Mouse (Mus musculus) T-helper 17 cell (primary cell): ENCODE measurements at regions not wholly inside any gene's neighbourhood (a gene's known extent, or its start where the extent isn't known, plus 50 kb on each side); places are given as distances from the start of the nearest gene placed in this dataset.

Experiments
- in situ Hi-C, 2 experiments: fragments of 300-600 bp; cut with MboI, MseI; formaldehyde crosslinking; loops; 1 replicate in 1 of 2; 2 replicates in 1 of 2; pipeline ENCODE4 v1.15.1; 2025; ENCODE audit warnings: high pct_unique_total_duplicates in 2 of 2

DNA sequence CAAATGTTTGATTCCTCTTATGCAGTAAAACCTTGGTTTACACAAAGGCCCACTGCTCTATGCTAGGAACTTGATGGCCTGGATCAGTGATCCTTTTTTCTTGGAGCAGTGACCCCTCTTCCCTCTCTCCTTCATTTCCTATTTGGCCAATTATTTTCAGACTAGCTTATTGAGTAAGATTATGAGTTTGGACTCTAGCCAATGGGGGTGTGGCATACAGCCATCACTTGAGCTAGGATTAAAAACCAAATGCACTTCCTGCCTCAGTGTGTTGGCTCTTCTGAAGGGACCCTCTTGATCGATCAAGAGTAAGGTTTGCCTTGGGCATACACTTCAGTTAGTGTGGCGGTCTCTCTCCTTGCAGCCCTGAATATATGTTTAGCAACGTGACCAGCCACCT lies 1172.6 kb upstream of the Gulo start:
- in situ Hi-C loops: loop anchor here in 1 of 2 experiments (25.0 kb wide), 1 partner anchor 219 kb away; no protein-coding TSS in a partner anchor

DNA sequence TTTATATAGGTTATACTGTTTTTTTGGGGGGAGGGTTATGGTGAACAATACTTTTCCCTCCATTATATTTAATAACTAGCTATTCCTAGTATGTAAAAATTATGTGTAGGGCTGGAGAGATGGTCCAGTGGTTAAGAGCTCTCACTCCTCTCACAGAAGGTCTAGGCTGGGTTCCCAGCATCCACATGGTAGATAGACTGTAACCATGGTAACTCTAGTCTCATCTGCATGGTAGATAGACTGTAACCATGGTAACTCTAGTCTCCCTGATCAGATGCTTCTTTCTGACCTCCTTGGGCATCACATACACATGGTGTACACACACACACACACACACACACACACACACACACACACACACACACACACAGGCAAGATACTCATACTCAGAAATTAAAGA lies 1170.5 kb upstream of the Gulo start:
- in situ Hi-C loops: loop anchor here in 1 of 2 experiments (25.0 kb wide), 1 partner anchor 217 kb away; no protein-coding TSS in a partner anchor

DNA sequence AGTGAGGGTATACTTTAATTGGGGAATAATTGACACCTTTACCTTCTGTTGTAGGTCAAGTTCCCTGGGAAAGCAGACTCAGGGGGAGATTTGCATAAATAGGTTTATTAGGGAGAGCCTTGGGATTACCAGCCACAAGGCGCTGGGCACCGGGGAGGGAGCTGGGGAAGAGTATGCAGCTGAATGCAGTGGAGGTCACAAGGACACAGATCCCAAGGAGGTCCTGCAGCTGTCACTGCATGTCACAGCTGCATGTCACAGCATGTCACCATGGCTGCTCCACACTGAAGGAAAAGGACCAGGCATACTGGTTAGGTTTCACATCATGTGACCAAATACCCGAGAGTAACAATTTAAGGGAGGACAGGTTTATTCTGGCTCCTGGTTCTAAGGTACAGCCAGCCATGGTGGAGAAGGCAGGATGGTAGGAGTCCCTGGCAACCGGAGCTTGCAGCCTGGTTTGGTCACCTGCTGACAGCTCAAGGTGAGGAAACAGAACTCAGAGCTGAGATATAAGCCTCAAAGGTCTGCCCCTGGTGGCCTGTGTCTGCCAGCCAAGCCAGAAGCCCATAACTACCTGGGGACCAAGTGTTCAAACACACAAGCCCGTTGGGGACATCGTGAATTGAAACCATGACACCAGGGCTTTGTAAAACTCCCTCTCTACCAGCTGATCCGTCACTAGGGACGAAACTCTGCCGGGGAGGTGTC lies 1169.5 kb upstream of the Gulo start:
- in situ Hi-C loops: loop anchor here in 1 of 2 experiments (25.0 kb wide), 1 partner anchor 216 kb away; no protein-coding TSS in a partner anchor

DNA sequence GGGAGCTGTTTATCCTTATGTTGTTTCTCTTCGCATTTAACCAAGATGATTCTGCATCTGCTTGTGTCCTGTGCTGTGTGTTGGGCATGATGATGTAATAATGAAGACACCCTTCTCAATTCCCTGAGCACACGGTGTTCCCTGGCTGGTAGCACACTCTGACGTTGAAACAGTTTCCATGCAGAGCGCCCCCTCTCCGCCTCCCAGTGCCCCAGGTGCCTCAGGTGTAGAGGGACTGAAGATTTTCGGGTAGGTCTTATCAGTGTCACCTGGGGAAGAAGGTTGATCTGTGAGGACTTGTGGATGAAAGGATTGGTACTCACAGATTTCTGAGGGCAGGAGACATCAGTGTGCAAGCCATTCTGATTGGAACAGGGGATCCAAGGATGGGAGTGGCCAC lies 1167.7 kb upstream of the Gulo start:
- in situ Hi-C loops: loop anchor here in 1 of 2 experiments (25.0 kb wide), 1 partner anchor 214 kb away; no protein-coding TSS in a partner anchor

DNA sequence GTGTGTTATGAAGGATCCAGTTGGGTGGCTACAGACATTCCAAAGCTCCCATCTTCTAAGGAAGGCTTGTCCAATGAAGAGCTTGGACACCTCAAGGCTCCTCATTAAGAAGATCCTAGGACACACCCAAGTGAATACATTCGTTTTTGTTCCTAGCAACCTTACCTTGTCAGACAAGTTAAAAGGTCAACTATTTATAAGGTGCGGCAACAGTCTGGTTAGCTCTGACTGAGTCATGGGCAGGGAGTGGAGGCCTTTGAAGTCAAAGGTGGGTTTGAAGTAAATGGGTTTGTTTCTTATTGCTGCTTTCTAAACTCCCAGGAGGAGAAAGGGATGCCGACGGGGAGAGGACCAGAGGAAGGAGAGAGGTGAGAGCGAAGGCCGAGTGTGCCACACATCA lies 1167.1 kb upstream of the Gulo start:
- in situ Hi-C loops: loop anchor here in 1 of 2 experiments (25.0 kb wide), 1 partner anchor 214 kb away; no protein-coding TSS in a partner anchor

DNA sequence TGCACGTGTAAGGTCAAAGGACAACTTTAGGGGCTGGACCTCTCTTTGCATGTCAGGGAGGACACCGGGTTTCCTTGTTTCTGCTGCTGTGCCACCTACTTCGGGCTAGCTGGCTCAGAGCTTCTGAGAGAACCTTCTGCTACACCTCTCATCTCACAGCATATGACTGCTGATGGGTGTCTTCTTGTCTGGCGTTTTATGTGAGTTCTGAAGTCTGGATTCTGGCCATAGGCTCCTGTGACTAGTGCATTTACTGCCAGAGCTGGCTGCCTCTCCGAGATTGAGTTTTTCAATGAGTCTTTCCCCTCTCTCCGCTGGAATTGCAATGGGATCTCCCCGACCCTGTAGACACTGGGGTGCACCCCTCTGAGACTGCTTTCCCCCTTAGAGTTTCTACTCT lies 1165.9 kb upstream of the Gulo start:
- in situ Hi-C loops: loop anchor here in 1 of 2 experiments (25.0 kb wide), 1 partner anchor 213 kb away; no protein-coding TSS in a partner anchor

DNA sequence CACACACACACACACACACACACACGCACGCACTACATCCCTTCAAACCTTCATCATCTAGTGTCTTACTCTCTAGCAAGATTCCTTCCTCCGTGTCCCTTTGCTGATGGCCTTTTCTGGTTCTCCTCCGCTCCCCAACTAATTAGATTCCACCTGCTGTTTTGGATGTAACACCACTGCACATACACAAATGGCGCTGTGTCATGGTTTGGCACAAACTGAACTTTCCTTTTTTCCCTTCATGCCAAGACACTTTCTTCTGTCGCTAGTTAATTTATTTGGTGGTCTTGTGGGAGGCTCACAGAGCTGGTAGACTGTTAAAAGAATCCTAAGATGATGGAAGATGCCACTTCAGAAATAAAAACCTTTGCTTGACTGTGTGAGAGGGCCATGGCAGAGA lies 1161.8 kb upstream of the Gulo start:
- in situ Hi-C loops: no loop called here

DNA sequence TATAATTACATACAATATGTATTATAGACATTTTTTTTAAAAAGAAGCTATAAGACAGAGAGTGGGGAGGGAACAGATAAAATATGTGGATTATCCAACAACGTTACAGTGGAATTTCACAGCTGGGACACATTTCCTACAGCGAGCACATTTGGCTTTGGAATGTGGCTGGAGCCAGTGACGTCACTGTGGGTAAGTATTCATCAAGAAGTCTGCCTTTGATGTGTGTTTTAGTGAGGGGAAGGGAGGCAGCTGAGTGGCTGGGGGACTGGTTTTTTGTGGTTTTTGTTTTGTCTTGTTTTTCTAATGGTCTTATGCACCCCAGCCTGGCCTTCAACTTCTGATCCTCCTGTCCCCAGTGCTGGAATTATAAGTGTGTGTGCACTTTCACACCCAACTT lies 1161.2 kb upstream of the Gulo start:
- in situ Hi-C loops: no loop called here

DNA sequence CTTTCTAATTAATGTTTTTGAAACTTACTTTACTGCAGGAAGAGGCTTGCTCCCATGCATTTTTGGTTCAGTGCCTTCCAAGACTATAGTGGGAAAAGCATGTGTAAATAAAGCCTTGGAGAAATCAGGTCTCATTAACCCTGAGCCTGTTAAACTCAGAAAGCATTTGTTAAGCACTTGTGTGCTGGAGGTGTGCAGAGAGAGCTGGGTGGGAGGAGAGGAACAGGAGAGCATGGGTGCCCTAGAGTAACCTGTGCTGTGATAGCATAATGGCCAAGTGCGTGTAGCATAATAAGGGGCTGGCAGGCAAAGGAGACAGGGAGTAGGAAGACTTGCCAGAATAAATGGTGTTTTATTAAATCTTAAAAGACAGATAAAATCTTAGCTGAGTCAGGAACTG lies 1160.2 kb upstream of the Gulo start:
- in situ Hi-C loops: no loop called here

DNA sequence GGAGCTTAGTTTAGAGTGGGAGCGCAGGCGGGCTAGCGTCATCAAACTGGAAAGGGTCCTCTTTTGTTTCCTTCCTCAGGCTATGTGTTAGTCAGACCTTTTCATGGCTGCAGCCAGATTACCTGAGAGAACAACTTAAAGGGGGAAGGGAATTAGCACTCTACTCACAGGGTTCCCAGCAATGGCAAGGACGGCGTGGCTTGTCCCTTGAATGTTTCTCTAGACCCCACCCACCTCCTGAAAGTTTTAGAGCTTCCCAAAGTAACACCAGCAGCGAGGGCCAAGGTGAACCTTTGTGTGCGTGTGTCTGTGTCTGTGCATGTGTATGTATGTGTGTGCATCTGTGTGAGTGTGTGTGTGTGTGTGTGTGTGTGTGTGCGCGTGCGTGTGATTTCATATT lies 1151.0 kb upstream of the Gulo start:
- in situ Hi-C loops: no loop called here

- in situ Hi-C loops: no loop called here
Observed at GRCm38 (mm10) chr14:67158867-67159266, 1149.9 kb upstream of the Gulo start.

- in situ Hi-C loops: no loop called here
Observed at GRCm38 (mm10) chr14:67156366-67156765, 1147.4 kb upstream of the Gulo start.

DNA sequence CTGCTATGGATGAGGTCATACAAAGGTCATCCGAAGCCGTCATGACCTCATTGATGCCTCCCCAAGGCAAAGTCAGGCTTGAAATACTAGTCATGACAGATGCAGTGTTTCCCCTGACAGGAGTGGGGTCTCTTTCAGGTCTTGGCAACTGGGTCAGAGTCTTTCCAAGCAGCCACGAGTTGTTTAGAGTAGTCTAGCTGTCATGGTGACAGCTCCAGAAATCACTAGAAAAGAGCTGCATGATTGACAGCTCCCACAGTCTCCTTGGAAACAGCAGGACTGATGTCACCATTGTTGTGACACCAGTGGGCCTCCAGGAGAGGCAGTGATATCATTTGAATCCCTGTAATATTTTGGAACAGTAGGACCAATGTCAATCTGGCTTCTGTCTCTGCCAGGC lies 1144.6 kb upstream of the Gulo start:
- in situ Hi-C loops: no loop called here

- in situ Hi-C loops: no loop called here
Observed at GRCm38 (mm10) chr14:67149961-67150471, 1141.0 kb upstream of the Gulo start.

DNA sequence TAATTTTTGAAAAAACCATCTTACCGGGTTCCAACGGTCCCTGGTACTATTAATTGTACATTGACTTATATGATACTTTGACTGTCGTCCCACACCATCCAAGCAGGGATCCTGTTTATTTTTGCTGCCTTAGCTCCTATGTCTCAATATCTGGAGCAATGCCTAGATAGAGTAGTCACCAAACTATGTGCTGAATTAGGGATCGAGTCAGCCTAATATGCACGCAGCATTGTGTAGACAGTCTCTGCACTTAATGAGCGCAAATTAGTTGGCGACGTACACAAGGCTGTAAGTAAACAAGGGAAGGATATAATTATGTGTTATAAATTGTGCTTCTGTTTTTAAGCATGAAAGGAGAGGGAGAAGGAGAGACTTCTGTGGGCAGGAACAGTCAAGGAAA lies 1140.1 kb upstream of the Gulo start:
- in situ Hi-C loops: no loop called here

DNA sequence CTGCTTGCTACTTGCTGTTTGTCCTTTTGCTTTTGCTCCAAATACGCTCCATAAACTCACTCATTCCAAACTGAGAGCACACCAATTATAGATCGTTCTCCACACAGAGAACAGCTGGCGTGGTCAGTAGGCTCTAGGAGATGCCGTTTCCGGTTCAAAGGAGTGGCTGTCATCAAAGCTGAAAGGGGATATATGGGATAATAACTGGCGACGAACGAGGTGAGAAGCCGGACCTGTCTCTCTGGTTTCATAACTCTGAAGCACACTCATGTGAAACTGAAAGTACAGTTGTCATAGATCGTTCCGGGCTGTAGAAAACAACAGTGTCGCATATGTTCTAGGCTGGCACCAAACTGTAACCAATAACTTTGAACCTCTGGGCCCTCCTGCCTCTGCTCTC lies 1137.6 kb upstream of the Gulo start:
- in situ Hi-C loops: no loop called here

GRCm38 (mm10) chr14:67145046-67145445 lies 1136.0 kb upstream of the Gulo start:
- in situ Hi-C loops: no loop called here

DNA sequence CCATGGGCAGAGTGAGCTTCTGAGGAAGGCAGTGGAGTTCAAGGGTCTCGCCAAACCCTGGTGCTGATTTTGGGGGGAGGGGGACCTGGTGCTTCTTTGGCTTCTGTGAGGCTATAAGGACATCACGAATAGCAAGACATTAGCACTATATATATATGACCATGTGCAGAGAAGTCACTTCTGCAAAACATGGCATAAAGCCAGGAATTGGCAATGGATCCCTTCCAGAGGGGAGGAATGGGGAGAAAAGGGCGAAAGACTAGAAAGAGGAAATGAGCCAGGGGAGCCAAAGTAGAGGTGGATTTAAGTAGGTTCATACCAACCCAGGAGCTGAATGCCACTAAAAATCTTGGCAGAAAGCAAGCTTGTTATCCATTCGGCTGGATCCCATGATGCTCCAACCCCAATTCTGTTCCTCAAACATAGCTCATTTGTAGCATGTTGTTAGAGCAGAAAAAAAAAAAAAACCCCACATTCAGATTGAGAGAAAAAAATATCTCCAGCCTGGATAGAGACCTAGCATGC lies 1135.5 kb upstream of the Gulo start:
- in situ Hi-C loops: no loop called here

DNA sequence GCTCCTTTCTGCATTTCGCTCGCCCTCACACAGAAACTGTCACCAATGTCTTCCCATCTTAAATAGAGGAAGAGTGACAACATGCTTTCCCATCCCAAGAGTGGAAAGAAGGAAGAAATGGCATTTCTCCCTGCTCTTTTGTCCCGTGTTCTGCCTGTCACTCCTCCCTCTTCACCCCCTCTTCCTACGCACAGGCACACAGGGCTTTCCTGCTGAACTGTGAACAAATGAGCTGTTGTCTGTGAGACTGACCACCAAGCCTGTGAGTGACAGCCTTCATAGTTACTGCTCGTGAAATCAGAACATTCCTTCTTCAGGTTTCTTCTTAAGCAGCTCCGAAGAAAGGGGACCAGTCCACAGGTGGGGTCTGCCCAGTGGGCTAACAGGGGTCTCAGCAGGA lies 1134.8 kb upstream of the Gulo start:
- in situ Hi-C loops: no loop called here

GRCm38 (mm10) chr14:67142556-67143250 lies 1133.7 kb upstream of the Gulo start:
- in situ Hi-C loops: no loop called here

DNA sequence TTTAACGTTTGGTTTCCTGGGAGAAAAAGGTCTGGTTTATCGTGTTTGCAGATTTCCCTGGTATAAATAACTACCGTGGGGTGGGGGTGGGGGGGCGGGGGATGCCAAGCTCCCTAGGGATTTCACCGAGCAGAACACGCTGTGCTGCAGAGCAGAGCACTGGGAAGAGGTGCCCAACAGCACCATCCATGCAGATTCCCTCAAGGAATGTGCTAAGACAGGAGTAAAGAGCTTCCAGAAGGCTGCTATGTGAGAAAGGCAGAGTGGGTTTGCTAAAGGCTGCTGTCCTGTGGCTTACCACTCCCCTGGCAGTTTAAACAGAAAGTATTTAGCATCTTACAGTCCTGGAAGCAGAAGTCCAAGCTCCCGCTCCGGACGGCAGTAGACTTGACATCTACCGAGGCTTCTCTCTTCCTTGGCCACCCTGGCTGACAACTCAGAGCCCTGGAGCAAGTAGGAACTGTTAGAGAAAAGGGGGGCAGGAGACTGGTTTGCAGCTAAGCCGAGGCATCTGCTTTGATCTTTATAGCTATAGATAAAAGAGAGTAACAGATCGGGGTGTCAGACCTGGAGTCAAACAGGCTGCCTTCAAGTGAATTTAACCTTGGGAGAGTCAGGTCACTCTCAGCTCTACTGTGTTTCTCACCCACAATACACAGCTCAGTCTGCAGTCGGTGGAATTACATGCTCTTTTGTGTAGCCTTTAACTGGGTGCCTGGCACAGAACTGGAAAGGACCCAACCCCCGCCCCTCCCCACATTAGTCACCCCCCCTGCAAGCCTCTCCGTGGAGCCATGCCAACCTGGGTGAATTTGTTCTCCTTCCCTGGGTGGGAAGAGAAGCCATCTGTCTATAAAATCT lies 1132.8 kb upstream of the Gulo start:
- in situ Hi-C loops: no loop called here
